Mouse (Mus musculus) small intestine, adult 2 months (tissue): ENCODE data around the gene Rin1.

Experiments used
- CTCF ChIP-seq: fragments of 200-500 bp; IDR thresholded peaks from 2 replicates; pipeline ENCODE4 v1.5.1; 2012; ENCODE audit warnings: low read depth, mild to moderate bottlenecking, control low read depth, inconsistent platforms, low read length, moderate library complexity, mixed read lengths; ENCODE audit not compliant: insufficient replicate concordance, insufficient read length; ENCODE audit errors: extremely low read depth
- POLR2A ChIP-seq: fragments of 200-500 bp; IDR thresholded peaks from 2 replicates; pipeline ENCODE4 v1.6.1; 2012; ENCODE audit warnings: low read depth, mild to moderate bottlenecking, control low read depth, inconsistent platforms, low read length, moderate library complexity

DNA sequence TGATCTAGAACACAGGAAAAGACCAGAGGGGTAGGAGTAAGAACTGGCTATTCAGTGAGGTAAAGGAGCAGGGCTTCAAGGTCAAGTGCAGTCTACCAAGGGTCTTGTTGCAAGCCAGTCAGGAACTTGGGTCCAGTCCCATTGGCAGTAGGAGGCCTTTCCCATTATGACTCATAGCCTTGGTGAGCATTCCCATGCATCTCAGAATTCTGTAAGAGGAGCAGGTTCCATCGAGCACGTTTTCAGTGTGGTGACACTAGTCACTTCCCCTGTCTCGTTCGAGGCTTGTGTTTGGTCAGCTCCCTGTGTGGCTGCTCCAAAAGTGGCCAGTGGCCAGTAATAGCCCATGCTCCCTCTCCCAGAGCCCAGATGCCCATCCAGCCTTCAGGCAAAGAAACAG is 4.8 kb upstream of the Rin1 start:
- TF ChIP-seq CTCF: no peak
- TF ChIP-seq POLR2A: no peak
